18 mouse cellular contexts compared by ENCODE assay signal in genomic region chr2:9395379-9395999, GRCm38 (mm10).
"Had no signal": no experiment of that assay in that cellular context is flagged by ENCODE, and none has a peak within 500 bp of the region (broad histone marks: within the 10 kb centered on the region; RNA-seq: fewer than 3 reads in every experiment).

No protein-coding gene starts in this region.

- H3K4me3 ChIP-seq: lung, embryonic 15.5 days; megakaryocyte, embryonic 14.5 days; midbrain, embryonic 13.5 days; midbrain, embryonic 15.5 days; neural tube, embryonic 12.5 days had no signal

- H3K27ac ChIP-seq: lung, embryonic 15.5 days; macrophage; midbrain, embryonic 13.5 days; midbrain, embryonic 15.5 days; neural tube, embryonic 12.5 days had no signal

- H3K36me3 ChIP-seq: lung, embryonic 15.5 days; midbrain, embryonic 13.5 days; midbrain, embryonic 15.5 days; neural tube, embryonic 12.5 days had no signal

- H3K4me2 ChIP-seq: lung, embryonic 15.5 days; midbrain, embryonic 11.5 days; midbrain, embryonic 13.5 days; midbrain, embryonic 15.5 days; neural tube, embryonic 12.5 days had no signal

- H3K9ac ChIP-seq: liver, postnatal 0 days; lung, embryonic 15.5 days; midbrain, embryonic 13.5 days; midbrain, embryonic 15.5 days; neural tube, embryonic 12.5 days had no signal

- H3K27me3 ChIP-seq: lung, embryonic 15.5 days; megakaryocyte, embryonic 14.5 days; midbrain, embryonic 13.5 days; midbrain, embryonic 15.5 days; neural tube, embryonic 12.5 days had no signal

- H3K4me1 ChIP-seq: lung, embryonic 15.5 days; megakaryocyte, embryonic 14.5 days; midbrain, embryonic 13.5 days; midbrain, embryonic 15.5 days; neural tube, embryonic 12.5 days had no signal

- DNase-seq: liver, postnatal 0 days; lung, adult 2 months; lung, postnatal 14 days; lung, postnatal 36 days; right cerebral cortex, postnatal 25 days; right cerebral cortex, postnatal 4 days; spleen, adult 18-20 months; thymus, adult 18-20 months; thymus, postnatal 14 days; thymus, postnatal 36 days had no signal

- ATAC-seq: liver, postnatal 0 days; lung, postnatal 0 days; midbrain, embryonic 13.5 days; midbrain, embryonic 15.5 days had no signal

- H3K9me3 ChIP-seq: lung, embryonic 15.5 days; megakaryocyte, embryonic 14.5 days; midbrain, embryonic 13.5 days; midbrain, embryonic 15.5 days; neural tube, embryonic 12.5 days had no signal
